Mouse (Mus musculus) heart, adult 9 months (tissue): ENCODE measurements at regions not wholly inside any gene's neighbourhood (a gene's known extent, or its start where the extent isn't known, plus 50 kb on each side); places are given as distances from the start of the nearest gene placed in this dataset.
A peak's percentile ranks its signal among the peaks of the same experiment; 100 is the strongest.
"Not testable (repeated sequence)": the region's sequence is repeated elsewhere in the genome, so short reads cannot be mapped to it uniquely, and the experiment has no call there.

Experiments used
- DNase-seq, 2 experiments: peaks; one replicate each; pipeline ENCODE4 v3.0.0; 2022; ENCODE audit warnings: low spot score in 2 of 2

- peak in 1 of 2 experiments; percentile 0 for DNase-seq
These were observed 1111.4 kb downstream of the H2al1n start for GRCm38 (mm10) chrX:15322207-15322839.

GRCm38 (mm10) chrX:15322958-15323357, 1112.0 kb downstream of the H2al1n start:
- no peak for DNase-seq

GRCm38 (mm10) chrX:15365135-15365534, 1154.2 kb downstream of the H2al1n start:
- not testable (repeated sequence) for DNase-seq
